Mouse (Mus musculus) heart, adult 2 months (tissue): Measurements from ENCODE around the gene C1ql1.

Experiments used
- CTCF ChIP-seq: fragments of 200-600 bp; IDR thresholded peaks from 2 replicates; pipeline ENCODE4 v1.8.1; 2022; ENCODE audit warnings: antibody characterized with exemption, mild to moderate bottlenecking, moderate library complexity
- EP300 ChIP-seq: fragments of 200-500 bp; IDR thresholded peaks from 2 replicates; pipeline ENCODE4 v1.6.1; 2011; ENCODE audit warnings: low read depth, low read length, control low read depth; ENCODE audit not compliant: insufficient read depth
- POLR2A ChIP-seq: fragments of 200-500 bp; IDR thresholded peaks from 2 replicates; pipeline ENCODE4 v1.6.1; 2011; ENCODE audit warnings: mild to moderate bottlenecking, low read depth, low read length, control low read depth; ENCODE audit not compliant: insufficient read depth

- TF ChIP-seq CTCF (no peak), EP300 (no peak), POLR2A (no peak)
These were observed 38.7 kb upstream of the C1ql1 start for GRCm38 (mm10) chr11:102985160-102985559.
